Mouse (Mus musculus) splenic B cell, adult 2 months (primary cell): ENCODE measurements at regions not wholly inside any gene's neighbourhood (a gene's known extent, or its start where the extent isn't known, plus 50 kb on each side); places are given as distances from the start of the nearest gene placed in this dataset.

Source experiments
- DNase-seq: peaks from one replicate; pipeline ENCODE4 v3.0.0-alpha.2; 2011; ENCODE audit warnings: low read depth, low spot score
- H3K27me3 ChIP-seq: 2 replicates; pipeline ENCODE4 v1.6.1; 2012; ENCODE audit warnings: mild to moderate bottlenecking, low read length, moderate library complexity, mixed read lengths; ENCODE audit not compliant: control insufficient read depth, poor library complexity, insufficient read depth, severe bottlenecking
- H3K36me3 ChIP-seq: 2 replicates; pipeline ENCODE4 v1.6.1; 2012; ENCODE audit warnings: mild to moderate bottlenecking, low read length, moderate library complexity, mixed read lengths; ENCODE audit not compliant: control insufficient read depth, poor library complexity, insufficient read depth, severe bottlenecking

GRCm38 (mm10) chr3:33440905-33441304, 297.9 kb upstream of the Pex5l start:
- no peak for DNase-seq
- H3K27me3 ChIP-seq: no peaks in the 10 kb centered on the region
- no peaks in the 10 kb centered on the region for H3K36me3 ChIP-seq

DNA sequence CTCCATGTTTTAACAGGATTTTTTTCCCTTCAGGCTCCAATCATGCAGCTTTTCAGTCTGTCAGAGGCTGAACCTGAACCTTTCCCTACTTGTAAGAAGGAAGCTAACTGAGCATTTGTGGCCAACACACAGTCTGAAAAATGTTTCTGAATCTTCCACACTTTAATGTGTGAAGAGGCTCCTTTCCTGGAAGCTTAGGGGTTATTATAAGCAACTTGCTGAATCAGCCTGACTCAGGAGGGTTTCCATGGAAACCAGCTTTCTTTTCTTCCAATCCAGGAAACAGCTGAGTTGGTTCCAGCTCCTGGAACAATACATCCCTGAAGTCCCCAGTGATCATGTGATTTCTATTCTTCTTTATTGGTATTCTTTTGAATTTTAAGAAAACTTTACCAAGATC, 297.5 kb upstream of the Pex5l start:
- no peaks in the 10 kb centered on the region for H3K27me3 ChIP-seq
- no peak for DNase-seq

DNA sequence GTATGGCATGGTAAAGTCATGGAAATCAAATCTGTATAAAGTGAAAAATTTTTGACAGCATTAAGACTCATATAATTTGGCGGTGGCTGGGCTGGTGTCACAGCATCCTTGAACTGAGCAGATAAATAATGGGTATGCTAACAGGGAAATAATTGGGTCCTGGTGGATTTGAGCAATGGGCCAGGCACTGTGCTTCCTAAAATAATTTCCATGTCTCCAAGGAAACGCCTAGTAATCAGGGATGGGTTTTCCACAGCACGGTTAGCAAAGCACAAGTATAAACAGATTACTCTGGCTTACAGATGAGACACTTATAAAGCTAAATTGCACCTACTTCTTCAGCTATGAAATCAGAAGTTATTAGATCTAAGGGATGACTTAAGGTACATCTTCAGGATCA, 273.9 kb upstream of the Pex5l start:
- no peaks in the 10 kb centered on the region for H3K36me3 ChIP-seq
- no peaks in the 10 kb centered on the region for H3K27me3 ChIP-seq
- no peak for DNase-seq

More for the DNA sequence above, 297.5 kb upstream of the Pex5l start:
- H3K36me3 ChIP-seq: no peaks in the 10 kb centered on the region

DNA sequence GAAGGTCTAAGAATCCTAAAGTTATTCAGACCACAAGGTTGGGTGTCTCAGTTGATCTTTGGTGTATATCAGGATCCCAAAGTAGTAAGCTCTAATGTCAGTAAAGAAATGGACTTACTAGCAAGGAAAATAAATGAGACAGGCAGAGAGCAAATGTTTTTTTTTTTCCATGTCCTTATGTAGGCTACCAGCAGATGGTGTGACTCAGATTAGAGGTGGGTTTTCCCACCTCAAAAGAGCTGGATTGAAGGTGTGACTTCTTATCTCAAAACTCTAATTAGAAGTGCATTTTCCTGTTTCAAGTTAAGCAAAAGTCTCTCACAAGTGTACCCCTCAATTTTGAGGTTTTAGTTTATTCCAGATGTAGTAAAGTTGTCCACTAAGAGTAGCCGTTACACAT, 273.3 kb upstream of the Pex5l start:
- no peaks in the 10 kb centered on the region for H3K27me3 ChIP-seq
- DNase-seq: no peak

DNA sequence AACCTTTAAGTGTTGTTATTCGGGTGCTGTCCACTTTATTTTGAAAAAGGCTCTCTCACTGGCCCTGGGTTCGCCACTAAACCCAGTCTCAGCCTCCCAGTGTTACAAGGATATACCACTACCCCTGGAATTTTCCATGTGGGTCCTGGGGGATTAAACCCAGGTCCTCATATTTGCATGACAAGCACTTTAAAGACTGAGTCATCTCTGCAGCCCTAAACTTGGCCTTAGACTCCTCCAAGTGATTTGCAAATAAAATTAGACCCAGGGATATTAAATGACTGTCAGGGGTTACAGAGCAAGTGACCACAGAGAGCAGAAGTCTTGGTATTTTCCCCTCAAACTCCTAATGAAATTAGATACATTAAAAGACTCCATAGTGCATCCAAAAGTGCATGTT, 258.9 kb upstream of the Pex5l start:
- H3K36me3 ChIP-seq: no peaks in the 10 kb centered on the region
- no peak for DNase-seq
- H3K27me3 ChIP-seq: no peaks in the 10 kb centered on the region

More for the DNA sequence above, 273.3 kb upstream of the Pex5l start:
- no peaks in the 10 kb centered on the region for H3K36me3 ChIP-seq

- DNase-seq: no peak
- H3K27me3 ChIP-seq: no peaks in the 10 kb centered on the region
- no peaks in the 10 kb centered on the region for H3K36me3 ChIP-seq
Observed at GRCm38 (mm10) chr3:33399321-33399720, 256.3 kb upstream of the Pex5l start.

DNA sequence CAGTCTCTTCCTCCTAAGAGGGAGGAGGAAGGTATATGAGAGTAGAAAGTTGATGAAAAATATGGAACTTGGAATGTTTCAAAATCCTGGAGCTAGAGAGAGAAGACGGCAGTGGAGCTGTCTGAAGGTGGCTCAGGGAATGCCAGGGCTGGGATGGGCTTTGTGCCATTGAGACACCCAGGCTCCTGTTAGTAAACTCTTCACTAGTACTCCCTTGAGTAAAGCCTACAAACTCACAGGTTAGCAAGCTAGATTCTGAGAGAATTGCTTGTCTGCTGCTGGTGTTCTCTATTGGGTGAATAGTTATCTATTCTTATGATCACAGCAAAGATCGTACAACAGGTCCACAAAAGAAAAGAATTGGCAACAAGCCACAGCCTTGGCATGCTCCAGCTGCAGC, 255.3 kb upstream of the Pex5l start:
- no peaks in the 10 kb centered on the region for H3K36me3 ChIP-seq
- no peak for DNase-seq
- no peaks in the 10 kb centered on the region for H3K27me3 ChIP-seq

DNA sequence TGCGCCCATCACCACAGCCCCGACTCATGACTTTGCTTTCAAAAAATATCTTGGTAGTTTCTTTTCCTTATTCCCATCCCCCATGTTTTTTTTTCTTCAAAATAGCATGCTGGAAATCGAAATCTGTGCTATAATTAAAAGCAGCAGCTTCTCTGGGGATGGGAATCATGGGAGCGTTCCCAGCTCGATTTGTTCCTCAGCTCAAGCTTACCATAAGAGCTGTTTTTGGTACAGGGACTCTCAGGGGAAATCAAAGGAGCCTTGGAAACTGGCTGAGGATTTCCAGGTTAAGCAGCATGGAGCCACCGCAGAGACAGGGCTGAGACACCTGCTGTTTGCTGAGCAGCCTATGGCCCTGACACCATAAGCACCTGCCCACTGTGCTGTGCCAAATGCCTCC, 254.2 kb upstream of the Pex5l start:
- Histone ChIP-seq H3K27me3 (no peaks in the 10 kb centered on the region), H3K36me3 (no peaks in the 10 kb centered on the region)
- DNase-seq: no peak

DNA sequence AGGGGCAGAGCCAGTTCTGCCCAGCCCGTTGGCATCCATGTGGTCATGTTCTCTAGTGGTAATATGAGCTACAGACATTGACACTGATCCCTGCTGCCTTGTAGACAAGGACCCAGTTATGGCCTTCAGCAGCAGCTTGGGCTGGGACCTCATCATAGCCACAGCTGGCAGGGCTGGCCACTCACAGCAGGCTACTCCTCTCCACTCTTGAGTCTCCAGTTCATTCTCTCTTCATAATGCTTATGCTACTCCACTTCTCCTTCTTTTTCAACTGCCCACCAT, 249.4 kb upstream of the Pex5l start:
- Histone ChIP-seq H3K36me3 (no peaks in the 10 kb centered on the region), H3K27me3 (no peaks in the 10 kb centered on the region)
- DNase-seq: no peak

DNA sequence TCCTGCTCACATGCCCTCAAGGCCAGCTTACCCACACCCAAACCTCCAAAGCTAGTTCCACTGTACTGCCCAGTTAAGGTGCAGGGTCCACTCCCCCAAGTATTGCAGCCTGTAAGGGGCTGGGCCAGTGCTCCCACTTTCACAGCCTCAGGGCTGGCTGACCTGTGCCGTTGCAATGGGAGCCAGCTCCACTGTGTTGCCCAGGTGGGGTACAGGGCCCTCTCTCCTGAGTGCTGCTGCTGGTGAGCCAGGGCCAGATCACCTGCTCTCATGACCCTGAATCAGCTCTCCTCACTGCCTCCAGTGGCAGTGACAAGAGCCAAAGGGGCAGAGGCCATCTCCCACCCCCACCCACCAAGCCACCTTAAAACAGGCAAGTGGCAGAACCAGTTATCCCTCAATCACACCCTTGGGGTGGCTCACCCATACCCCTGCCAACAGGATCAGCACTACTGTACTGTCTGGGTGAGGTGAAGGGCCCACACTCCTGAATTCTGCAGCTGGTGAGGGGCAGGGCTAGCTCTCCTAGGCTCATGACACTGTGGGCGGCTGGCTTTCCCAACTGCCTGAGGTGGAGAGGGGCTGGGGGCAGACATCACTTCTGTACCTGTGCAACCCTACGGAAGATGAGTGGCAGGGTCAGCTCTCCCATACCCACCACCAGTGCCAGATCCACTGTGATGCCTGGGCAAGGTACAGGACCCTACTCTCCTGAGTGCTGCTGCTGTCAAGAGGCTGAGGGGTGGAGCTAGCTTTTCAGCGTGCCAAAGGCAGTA, 248.9 kb upstream of the Pex5l start:
- no peaks in the 10 kb centered on the region for H3K36me3 ChIP-seq
- H3K27me3 ChIP-seq: no peaks in the 10 kb centered on the region
- DNase-seq: no peak

GRCm38 (mm10) chr3:33388171-33388570, 245.1 kb upstream of the Pex5l start:
- no peaks in the 10 kb centered on the region for H3K27me3 ChIP-seq
- DNase-seq: no peak
- no peaks in the 10 kb centered on the region for H3K36me3 ChIP-seq

DNA sequence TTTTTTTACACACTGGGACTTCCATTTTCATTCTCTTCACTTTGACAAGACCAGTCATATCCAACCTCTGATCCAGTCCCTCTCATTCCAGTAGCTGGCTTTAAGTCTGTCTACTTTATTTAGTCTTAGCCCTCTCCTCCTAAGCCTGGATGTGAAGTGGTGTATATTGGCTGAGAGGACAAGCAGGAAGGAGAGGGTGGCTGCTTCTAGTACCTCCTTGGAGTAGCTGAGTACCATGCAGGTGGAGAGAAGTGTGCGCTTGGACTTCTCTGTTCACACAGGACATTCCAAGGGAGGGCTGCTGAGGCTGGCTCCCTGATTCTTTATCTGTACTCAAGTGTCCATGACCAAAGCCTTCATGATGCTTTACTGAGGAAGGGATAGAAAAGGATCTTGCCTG, 240.6 kb upstream of the Pex5l start:
- H3K36me3 ChIP-seq: no peaks in the 10 kb centered on the region
- no peaks in the 10 kb centered on the region for H3K27me3 ChIP-seq
- no peak for DNase-seq

- H3K36me3 ChIP-seq: no peaks in the 10 kb centered on the region
- no peaks in the 10 kb centered on the region for H3K27me3 ChIP-seq
- DNase-seq: no peak
Observed at GRCm38 (mm10) chr3:33379604-33380003, 236.6 kb upstream of the Pex5l start.

DNA sequence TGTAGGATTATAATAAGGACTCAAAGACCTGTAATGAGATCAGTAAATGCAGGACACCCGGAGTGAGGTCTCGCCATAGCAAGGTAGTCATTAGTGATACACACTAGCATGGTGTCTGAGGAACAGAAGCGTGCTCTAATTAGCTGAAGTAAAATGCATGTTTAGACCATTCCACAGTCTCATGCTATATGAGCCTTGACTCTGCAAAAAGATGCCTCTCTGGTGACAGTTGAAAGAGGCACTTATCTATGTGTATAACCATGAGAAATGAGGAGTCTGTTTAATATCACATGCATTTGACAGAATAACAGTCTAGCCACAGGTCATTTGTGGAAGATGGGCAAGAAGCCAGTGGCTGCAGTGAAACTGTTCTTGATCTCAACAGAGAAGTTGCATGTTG, 232.1 kb upstream of the Pex5l start:
- no peaks in the 10 kb centered on the region for H3K27me3 ChIP-seq
- no peaks in the 10 kb centered on the region for H3K36me3 ChIP-seq
- DNase-seq: no peak

GRCm38 (mm10) chr3:33372806-33373205, 229.8 kb upstream of the Pex5l start:
- H3K27me3 ChIP-seq: no peaks in the 10 kb centered on the region
- no peak for DNase-seq
- no peaks in the 10 kb centered on the region for H3K36me3 ChIP-seq

DNA sequence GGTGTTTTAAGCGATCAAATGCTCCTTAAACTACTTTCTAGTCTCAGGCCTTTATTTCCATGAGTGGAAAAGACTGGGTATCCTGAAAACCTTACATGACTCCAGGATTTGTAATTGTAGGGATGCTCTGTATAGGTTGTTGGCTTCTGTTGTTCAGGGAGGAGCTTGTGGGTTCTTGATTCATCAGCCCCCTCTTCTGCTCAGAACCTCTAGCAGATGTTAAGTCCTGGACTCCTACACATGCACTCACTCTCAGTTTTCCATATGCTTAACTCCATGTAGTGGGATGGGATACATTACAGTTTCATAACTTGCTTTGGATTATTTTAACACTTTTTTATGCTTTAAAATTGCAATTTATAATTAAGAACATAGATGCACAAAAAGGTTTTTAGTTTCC, 220.5 kb upstream of the Pex5l start:
- no peak for DNase-seq
- Histone ChIP-seq H3K36me3 (no peaks in the 10 kb centered on the region), H3K27me3 (no peaks in the 10 kb centered on the region)
